Mouse (Mus musculus): ENCODE data around the gene Kcnh1. TPM values are rescaled to one million over a fixed set of nuclear protein-coding genes. Genes with fewer than 3 reads are reported as not detected.

Kcnh1 gene
- total RNA-seq, 2 experiments from 2014 or later = 0.04 to 0.07 TPM

DNA sequence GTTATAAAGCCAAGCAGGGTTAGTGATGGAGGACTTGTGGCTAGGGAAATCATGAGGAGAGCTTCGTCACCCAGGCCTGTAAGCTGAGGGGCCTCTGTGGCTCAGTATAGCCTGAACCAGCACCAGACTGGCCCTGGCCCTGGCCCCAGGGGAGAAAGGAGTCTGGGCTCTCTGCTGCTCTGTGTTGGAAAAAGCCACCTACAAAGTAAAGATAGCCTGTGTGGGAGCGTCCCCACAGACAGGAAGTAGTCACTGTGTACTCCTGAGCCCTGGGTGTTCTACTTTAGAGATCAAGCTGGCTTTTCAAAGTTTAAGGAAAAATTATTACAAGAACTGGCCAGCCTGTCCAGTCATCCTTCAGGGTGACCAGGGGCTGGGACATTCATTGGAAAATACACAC lies 306.9 kb downstream of the Kcnh1 start:
- intact Hi-C loops (cut with DNase I; ENCODE audit: low total_unique reads) = no loop called here
- DNase-seq = no peak

DNA sequence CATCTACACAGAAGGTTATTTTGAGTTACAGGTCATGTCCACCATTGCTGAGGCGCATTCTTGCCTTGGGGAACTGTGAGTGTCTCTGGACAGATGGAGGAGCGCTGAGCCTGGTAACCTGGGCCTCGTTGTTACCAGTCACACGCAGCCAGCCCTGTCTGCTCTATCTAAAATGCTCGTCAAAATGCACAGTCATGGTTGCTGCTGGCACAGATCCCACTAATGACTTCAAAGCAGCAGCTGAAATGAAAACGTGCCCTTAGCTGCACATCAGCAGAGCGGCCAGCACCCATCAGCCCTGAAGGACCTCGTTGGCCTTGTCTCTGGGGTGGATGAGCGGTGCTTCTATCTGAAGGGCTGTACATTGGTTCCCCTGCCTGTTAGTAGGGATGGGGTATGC lies 311.4 kb downstream of the Kcnh1 start:
- intact Hi-C loops (cut with DNase I; ENCODE audit: low total_unique reads) = no loop called here
- no peak for DNase-seq

DNA sequence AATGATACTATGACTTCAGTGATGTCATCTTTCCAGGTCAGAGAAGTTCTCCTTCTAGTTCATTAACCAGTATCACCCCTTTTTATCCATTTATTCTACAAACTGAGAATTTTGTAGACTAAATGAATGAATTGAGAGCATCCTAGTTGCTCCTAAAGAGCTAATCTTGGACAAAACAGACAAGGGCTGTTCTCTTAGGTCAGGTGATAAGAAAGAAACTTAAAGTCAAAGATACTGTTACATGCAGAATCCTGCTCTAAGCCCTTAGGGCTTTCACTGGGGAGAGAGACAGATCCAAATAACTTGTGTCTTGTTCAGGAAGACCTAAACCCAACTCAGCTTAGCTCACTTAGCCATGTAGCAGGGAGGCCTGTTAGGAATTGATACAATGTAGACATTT lies 312.3 kb downstream of the Kcnh1 start:
- intact Hi-C loops (cut with DNase I; ENCODE audit: low total_unique reads) = no loop called here
- no peak for DNase-seq

DNA sequence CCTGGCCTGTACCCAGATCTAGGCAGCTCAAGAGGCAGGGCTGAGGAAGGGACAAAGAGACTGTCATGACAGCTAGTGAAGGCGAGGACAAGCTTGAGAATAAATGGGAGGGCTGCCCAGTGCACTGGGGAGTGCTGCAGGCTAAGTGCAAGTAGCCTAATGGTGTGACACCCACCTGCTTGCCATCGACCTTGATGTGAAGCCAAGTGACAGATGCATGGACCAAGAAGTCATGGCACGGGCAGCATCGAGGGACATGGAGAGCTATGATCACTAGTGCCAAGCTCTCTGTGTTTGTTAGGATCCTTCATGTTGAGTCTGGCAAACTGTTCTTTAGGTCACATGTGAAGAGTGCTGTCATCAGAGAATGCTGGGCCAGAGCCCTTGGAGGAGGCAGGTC lies 313.1 kb downstream of the Kcnh1 start:
- intact Hi-C loops (cut with DNase I; ENCODE audit: low total_unique reads) = no loop called here
- DNase-seq = no peak

DNA sequence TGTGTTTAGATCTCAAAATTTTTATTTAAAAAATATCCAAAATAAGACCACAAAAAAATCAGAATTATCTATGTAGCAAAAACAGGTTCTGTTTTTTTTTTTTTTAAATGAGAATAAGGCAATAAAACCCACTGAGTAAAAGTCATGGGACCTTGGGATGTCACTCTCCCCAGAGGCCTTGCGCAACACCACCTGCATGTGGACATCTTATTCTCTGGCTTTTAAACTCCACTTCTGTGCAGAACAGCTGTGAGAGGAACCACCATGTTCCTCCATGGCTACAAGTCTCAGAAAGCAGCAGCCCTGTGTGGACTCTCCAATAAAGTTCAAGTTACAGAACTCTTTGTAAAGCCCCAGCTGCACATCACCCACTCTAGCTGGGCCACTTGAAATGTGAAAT lies 322.2 kb downstream of the Kcnh1 start:
- intact Hi-C loops (cut with DNase I; ENCODE audit: low total_unique reads) = no loop called here
- no peak for DNase-seq

DNA sequence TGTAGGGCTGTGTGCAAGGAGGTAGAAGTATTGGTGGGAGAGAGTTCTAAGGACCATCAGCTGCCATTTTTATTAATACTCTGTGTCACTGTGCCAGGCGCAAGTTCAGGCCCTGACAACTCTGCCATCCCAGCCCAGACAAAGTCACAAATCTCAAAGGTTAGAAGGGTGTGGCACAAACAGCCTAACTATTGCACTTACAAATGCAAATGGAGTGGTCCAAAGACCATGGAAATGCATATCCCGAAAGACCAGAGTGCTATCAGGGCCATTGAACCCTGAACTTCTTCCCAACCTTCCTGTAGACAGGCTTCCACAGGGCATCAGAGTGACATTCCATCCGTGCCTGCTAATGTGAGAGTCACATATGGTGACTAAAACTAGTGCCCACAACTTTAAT lies 324.8 kb downstream of the Kcnh1 start:
- intact Hi-C loops (cut with DNase I; ENCODE audit: low total_unique reads) = no loop called here
- DNase-seq = no peak

DNA sequence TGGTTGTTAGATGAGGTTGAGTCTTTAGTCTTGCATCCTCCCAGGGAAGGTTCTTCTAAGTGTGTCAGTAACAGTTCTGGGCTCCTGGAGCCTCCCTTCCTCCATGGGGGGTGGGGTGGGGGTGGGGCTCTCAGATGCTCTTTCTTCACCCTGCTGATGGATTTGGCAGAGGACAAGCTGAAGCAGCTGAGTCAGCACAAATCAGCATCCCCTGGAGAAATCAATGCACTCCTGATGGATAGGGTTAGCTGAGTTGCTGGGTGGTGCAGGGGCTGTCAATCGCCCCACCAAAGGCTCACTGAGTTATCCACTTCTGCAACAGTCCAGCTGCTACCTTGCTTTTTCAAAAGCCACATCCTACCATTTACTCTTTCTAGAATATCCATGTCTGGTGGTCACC lies 329.1 kb downstream of the Kcnh1 start:
- intact Hi-C loops (cut with DNase I; ENCODE audit: low total_unique reads) = no loop called here

DNA sequence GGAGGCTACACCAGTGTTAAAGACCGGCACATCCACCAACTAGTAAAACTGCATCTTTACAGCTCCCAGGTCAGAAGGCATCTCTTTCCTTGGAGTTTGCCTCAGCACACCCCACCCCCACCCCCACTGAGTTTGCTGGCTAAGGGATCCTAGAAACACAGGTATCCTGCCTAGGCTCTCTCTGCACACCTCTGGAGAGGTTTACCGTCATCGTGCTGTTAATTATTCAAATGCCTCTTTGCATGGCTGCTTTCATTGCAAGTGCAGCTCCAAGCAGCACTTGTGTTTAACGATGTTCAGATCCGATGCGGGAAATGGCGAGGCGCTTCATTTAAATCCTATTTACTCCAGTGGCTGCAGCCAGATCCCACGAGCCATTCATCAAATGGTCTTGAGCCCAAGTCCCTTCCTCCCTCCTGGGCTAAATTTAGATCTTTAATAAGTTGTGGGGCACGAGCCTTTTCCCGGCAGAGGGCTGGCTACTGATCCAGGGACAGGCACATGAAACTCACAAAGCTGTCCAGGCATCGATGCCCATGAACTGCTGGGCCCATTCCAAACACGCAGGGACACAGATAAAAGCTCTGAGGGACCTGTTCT lies 330.4 kb downstream of the Kcnh1 start:
- DNase-seq = no peak
- intact Hi-C loops (cut with DNase I; ENCODE audit: low total_unique reads) = no loop called here

More for the DNA sequence above, 329.1 kb downstream of the Kcnh1 start:
- DNase-seq = no peak

DNA sequence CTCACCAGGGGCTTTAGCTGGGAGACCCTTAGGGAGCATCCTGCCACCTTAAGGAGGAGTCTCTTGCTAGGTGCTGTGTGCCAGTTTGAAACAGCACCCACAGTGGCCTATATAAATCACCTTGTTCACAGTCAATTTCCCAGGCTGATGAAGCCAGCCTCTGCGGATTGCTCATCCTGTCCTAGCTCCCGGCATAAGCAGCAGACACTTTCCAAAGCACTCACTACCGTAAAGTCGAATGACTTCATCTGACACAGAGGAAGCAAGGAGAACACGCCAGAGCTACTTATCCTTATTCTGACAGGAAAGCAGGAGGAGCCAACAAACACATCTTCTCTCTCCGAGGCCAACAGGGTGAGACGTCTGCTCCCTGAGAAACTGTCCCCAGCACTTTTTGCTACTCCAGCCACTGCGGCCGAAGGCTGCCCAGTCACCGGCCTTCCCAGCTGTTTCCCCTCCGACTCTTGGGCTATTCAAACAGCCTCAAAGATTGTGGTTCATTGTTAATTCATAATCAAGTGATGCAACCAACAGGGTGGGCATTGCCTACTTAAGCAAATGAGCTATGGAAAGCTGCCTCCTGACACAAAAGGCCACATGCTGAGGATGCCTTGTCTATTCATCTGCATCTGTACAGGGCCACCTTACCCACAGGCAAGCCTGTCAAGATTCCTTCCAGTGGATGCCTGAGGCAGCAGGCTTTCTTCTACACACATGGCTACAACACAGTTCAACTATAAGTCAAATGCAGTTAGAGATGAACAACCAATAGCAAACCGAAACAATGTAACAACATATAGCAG lies 332.0 kb downstream of the Kcnh1 start:
- intact Hi-C loops (cut with DNase I; ENCODE audit: low total_unique reads) = no loop called here
- DNase-seq = no peak

DNA sequence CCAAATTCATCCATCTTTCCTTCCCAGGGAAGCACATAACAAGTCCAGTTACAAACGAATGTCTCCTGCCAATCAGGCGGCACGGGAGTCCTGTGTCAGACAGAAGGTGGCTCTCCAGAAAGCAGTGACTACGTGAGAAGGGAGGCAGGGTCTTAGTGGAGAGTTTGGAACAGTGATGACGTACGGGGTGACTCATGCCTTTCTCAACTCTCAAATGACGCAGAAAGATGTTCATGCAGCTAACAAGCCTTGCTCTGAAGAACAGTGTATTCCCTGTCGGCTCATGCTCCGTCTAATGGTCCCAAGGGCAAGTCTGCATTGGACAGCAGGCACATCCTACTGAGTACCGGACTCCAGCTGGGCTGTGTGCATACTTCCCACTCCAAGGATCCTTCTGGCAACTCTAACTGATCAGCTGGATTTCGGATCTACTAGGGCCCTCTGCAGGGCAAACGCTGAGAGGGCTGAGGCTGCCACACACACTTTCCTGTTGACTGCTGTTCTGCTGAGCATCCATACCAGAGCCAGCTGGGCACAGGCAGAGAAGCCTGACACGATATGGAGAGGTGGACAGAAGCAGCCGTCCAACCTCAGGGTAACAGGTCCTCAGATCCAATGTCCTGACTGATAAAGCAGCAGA lies 335.3 kb downstream of the Kcnh1 start:
- DNase-seq = no peak
- intact Hi-C loops (cut with DNase I; ENCODE audit: low total_unique reads) = no loop called here

DNA sequence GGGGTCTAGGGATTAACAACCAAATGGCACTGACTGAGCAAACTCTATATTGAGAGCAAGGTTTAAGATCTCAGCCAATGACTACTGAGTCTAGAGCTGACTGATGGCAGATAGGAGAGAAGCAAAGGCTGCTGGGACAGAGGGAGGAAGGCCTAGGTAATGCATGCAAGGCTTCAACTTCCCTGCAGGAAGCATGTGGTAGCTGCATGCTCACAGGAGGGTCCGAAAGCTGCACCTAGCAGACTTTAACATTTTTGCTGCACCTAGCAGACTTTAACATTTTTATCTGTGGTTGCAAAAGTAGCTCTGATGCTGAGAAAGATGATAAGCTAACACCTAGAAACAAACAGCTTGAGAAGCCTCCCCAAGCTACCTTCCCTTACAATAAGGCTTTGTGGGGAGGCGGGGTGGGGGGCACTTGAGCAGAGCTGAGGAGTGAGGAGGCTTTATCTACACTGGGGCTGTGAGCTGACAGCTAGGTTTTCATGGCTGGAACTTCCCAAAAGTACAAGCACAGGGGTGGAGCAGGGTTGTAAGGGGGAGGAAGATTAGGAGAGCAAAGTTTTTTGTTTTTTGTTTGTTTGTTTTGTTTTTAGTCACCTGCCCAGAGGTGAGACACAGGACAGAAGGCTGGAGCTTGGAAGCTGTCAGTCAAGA lies 341.0 kb downstream of the Kcnh1 start:
- no peak for DNase-seq
- intact Hi-C loops (cut with DNase I; ENCODE audit: low total_unique reads) = no loop called here

DNA sequence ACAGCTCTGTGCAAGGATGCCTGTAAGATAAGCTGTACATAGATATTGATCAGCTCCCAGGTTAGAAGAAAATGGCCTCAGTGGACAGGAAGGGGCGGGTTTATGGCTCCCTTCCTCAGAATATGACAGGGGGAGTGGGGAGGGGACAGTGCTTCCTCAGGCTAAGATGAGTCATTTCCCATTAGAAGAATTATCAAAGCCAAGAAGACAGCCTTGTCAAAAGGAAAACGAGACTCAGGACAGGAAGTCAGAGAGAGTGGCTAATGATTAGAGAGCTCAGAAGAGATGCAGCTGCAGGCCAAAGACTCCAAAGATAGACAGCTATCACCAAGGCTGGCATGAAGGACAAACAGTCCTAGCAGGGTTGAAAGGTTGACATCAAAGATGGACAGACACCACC lies 341.6 kb downstream of the Kcnh1 start:
- no peak for DNase-seq
- intact Hi-C loops (cut with DNase I; ENCODE audit: low total_unique reads) = no loop called here

DNA sequence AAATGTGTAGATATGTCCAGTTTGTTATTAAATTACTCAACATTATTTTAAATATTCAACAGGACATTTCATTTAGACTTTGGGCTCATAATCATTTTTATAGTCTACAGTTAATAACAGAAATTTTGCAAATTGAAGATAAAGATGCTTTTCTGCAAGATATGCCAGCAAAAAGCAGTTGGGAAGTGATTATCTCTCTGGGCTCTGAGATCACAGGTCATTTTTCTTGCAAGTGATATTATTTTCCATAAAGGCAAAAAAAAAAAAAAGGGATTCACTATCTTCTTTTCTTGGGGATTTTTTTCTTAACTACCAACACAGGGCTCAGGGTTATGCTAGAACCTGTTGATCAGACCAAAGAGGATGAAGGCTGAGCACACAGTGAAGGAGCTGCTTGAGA lies 342.4 kb downstream of the Kcnh1 start:
- no peak for DNase-seq
- intact Hi-C loops (cut with DNase I; ENCODE audit: low total_unique reads) = no loop called here

DNA sequence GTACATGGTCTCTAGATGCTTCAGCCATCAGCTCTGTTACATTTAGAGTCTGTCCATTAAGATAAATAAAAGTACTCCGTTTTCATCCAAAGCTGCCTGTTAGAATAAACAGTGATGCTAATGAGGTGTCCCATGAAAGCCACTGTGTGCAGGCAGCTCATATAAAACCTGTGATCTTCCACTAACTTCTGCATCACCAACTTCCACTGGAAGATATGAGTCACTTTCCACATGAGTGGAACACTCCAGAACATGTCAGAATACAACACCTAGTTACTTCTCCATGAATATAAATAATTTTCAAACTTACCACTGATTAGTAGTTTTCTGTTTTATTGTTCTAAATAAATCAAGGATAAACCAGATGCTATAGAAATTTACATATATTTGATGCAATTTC lies 345.9 kb downstream of the Kcnh1 start:
- intact Hi-C loops (cut with DNase I; ENCODE audit: low total_unique reads) = no loop called here

DNA sequence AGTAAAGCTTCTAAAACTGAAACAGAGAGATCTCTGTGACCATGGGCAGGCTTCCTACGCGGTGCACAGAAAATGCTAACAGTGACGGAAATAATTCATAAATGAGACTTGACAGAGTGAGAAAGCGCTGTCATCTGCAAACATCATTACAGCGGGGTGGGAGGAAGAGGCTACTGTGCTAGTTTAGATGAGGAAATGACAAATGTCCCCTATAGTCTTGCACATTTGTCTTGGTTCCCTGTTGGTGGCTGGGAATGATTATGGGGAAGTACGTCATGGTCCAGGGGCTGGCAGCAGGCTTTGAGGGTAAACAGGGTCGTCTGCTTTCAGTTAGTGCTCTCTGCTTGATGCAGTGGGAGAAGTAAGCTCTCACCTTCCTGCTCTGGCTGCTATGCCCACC lies 346.6 kb downstream of the Kcnh1 start:
- intact Hi-C loops (cut with DNase I; ENCODE audit: low total_unique reads) = no loop called here
- DNase-seq = no peak

More for the DNA sequence above, 345.9 kb downstream of the Kcnh1 start:
- no peak for DNase-seq

DNA sequence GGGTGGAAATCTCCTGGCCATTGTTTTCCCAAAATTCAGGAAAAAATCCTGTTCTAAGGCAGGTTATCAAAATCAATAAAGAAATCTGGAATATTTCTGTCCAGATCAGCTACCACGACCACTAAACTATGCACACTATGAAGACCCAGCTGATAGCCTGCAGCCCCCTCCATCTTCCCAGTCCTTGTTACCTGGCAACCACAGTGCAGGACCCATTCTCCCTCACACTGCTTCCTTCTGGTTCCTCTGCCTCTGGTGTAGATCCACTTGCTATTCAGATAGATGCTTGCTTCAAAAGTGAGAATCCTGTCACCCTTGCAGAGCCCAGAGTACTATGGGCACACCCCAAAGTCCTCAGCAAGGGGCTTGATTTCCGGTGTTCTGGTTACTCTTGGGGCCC lies 351.5 kb downstream of the Kcnh1 start:
- intact Hi-C loops (cut with DNase I; ENCODE audit: low total_unique reads) = no loop called here
- no peak for DNase-seq

DNA sequence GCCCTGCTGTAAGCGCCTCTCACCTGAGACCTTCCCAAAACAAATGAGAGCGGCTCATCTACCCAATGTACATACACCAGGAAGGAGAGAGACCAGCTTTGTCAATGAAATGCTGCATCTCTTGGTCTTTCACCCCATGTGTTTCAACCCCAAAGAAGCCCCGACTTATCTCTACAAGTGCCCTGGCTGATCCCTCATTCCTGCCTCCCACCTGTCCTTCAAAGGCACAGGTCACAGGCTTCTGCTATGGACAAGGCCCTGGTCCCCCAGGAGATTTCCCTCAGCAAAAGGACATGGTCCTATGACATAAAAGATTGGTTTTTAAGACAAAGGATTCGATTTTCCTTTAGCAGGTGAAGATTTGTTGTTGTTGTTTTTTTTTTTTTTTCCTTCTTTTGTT lies 353.1 kb downstream of the Kcnh1 start:
- intact Hi-C loops (cut with DNase I; ENCODE audit: low total_unique reads) = no loop called here
- DNase-seq = no peak

DNA sequence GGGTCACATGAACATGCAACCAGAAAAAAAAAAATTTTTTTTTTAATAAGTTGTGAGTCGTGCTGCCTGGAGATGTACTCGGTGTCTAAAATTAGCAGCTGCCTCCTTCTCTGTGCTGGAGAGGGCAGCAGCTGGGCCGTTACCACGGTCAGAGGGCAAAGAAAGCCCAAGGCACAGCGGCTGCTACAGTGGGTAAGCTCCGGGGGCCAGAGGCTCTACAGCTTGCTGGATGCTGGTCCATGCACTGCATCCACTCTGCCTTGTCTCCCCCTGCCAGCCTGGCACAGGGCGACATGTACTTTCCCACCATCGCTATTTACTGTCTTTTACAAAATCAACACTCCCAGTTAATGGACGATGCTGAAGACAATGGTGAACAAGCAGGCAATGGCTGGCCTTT lies 353.5 kb downstream of the Kcnh1 start:
- no peak for DNase-seq
- intact Hi-C loops (cut with DNase I; ENCODE audit: low total_unique reads) = no loop called here

DNA sequence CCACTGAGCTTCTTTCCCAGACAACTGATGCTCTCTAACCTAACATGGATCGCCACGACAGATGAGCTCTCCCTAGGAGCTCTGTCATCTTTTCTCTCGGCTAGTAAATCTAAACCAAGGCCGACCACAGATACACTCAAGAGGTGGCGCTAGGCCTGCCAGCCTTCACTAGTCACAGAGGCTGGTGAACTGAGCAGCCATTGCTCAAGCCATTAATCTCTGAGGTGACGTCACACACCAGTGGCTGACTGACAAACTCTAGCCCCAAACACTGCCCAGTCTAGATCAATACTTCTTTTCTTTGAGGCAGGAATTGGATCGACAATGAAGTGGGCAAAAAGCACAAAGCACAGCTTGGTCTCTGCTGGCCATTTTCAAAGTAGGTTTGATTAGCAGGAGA lies 354.3 kb downstream of the Kcnh1 start:
- intact Hi-C loops (cut with DNase I; ENCODE audit: low total_unique reads) = no loop called here
- no peak for DNase-seq

DNA sequence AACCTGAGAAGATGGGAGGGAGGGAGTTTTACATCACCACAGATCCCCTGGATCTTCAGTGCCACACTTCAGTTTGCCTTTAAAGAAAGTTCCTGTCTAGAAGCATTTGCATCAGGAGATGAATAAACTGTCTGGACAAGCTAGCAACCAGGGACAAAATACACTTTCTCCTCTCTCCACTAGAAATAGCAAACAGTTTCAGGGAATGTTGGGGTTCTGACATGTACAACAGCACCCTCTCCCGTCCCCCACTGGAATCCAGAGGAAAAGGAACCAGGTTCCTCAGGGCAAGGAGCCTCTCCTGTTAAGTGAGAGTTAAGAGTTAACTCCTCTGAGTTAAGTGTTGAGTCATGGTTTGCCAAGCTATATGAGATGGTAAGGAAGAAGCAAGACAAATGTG lies 356.3 kb downstream of the Kcnh1 start:
- DNase-seq = no peak
- intact Hi-C loops (cut with DNase I; ENCODE audit: low total_unique reads) = no loop called here

DNA sequence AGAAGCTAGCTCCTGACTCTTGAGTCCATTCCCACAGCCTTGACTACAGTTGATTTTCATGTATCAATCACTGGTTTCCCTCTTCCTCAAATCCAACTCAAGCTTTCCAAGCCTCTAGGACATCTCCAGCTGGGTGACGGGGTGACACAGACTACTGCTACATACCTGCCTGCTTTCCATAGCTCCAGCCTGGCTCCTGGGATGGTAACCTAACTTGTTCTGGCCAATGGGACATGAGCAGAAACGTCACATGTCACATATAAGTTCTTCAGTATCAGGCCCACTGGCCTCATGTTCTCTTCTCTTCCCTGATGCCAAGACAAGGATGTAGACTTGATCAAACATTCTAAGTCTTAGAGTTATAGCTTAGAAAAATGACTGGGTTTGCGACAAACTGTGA lies 360.0 kb downstream of the Kcnh1 start:
- intact Hi-C loops (cut with DNase I; ENCODE audit: low total_unique reads) = no loop called here
- no peak for DNase-seq
